Mouse (Mus musculus) E14TG2a.4 (cell line): ENCODE results near the gene Lnx2.

ENCODE experiments used
- CTCF ChIP-seq: conservative IDR thresholded peaks from 2 replicates; pipeline ENCODE4 v1.5.1; 2014; ENCODE audit warnings: low read length
- NANOG ChIP-seq: IDR thresholded peaks from 2 replicates; pipeline ENCODE4 v1.6.1; 2014; ENCODE audit warnings: borderline replicate concordance, low read length, mixed read lengths
- POU5F1 ChIP-seq: IDR thresholded peaks from 2 replicates; pipeline ENCODE4 v1.6.1; 2014; ENCODE audit warnings: low read length, borderline replicate concordance

DNA sequence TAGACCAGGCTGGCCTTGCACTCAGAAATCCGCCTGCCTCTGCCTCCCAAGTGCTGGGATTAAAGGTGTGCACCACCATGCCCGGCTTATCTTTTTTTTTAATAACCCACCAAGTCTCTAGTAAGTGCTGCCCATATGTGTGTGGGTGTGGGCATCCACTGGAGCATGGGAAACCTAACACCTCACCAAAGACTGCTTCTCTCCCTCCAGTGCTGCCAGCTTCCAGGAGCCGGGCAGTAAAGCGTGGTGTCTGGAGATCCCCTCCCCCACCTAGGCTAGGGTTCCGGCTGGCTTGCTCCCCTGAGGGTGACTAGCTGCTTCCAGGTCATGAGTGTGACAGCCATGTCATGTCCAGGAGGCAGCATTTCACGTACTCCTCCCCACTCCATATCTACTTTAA, 25.9 kb upstream of the Lnx2 start:
- TF ChIP-seq CTCF: no peak
- TF ChIP-seq POU5F1: no peak
- TF ChIP-seq NANOG: no peak
